Mouse (Mus musculus) bone marrow, adult 2 months (tissue): ENCODE results near the gene Tuba1b. TPM values are rescaled to one million over a fixed set of nuclear protein-coding genes. Genes with fewer than 3 reads are reported as not detected.

Source experiments
- H3K27ac ChIP-seq: fragments of 200-500 bp; 2 replicates; pipeline ENCODE4 v1.5.1; 2012; ENCODE audit warnings: low read depth, mild to moderate bottlenecking, control low read depth, inconsistent platforms, low read length; ENCODE audit not compliant: control insufficient read depth, poor library complexity, insufficient read depth
- H3K4me1 ChIP-seq: fragments of 200-500 bp; 2 replicates; pipeline ENCODE4 v1.6.1; 2011; ENCODE audit warnings: low read length; ENCODE audit not compliant: control insufficient read depth, insufficient read depth
- H3K4me3 ChIP-seq: fragments of 200-500 bp; replicated peaks from 2 replicates; pipeline ENCODE3; 2011; ENCODE audit warnings: mild to moderate bottlenecking, low read depth, low read length, control low read depth; ENCODE audit not compliant: control insufficient read depth
- CTCF ChIP-seq: fragments of 200-500 bp; IDR thresholded peaks from 2 replicates; pipeline ENCODE4 v1.5.1; 2011; ENCODE audit warnings: low read length, control low read depth; ENCODE audit not compliant: control insufficient read depth, insufficient read depth
- POLR2A ChIP-seq: fragments of 200-500 bp; IDR thresholded peaks from 2 replicates; pipeline ENCODE4 v1.6.1; 2011; ENCODE audit warnings: low read depth, mild to moderate bottlenecking, control low read depth, low read length, borderline replicate concordance; ENCODE audit not compliant: control insufficient read depth
- WGBS: fragments of 180-500 bp; shearing (Covaris S2); methylation state at CpG from one replicate; pipeline ENCODE4 v1.1.7; 2018; 5-methylcytosine and 5-hydroxymethylcytosine counted together
- polyA plus RNA-seq: library from polyadenylated mRNA; stranded (reverse); fragments of >200 nt; gene quantifications from 2 replicates; pipeline ENCODE4 v1.2.4, GENCODE M21; 2011; ENCODE audit warnings: low replicate concordance; ENCODE audit not compliant: missing spikeins, insufficient read depth, insufficient read length

Gene Tuba1b
- 812 and 942 TPM in 2 replicates for polyA plus RNA-seq

DNA sequence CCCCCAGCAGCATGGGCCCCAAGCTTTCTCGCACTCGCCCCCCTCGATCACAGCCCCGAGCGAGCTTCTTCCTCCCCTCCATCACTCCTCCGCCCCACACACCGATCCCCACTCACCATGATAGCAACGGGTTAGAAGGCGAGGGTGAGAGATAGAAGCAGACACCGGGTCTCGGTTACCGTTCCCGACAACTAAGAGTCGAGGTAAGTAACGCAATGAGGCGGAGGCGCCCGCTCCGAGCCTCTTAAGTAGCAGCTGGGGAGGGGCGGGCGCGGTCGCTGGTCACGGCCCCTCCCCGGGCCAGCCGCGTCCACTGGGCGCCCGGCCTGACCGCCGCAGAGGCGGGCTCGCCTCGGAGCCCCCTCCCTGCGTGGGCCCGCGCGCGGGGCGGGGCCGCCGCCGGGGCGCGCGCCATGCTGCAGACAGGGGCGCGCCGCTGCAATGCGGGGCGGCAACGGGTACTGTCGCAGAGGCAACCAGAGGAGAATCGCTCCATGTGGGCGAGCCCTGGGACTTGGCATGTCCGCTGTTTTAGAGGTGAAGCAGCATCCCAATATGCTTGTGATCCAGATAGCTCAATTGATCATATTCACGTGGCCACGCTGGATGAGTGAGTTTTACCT lies at the start of gene Tuba1b:
TSS of gene Tuba1b (minus strand) at position 349 of the 623 bp plus-strand sequence.
- WGBS = under 1% methylated on average over 58 of the region's 58 CpGs
- Histone ChIP-seq H3K4me3 (peak within 1 kb of the TSS; percentile 97), H3K4me1 (no peaks in the 10 kb centered on the region; the same call in 1 of the 2 replicates), H3K27ac (peak within 1 kb of the TSS; percentile 86)
- TF ChIP-seq POLR2A (peak; percentile 84), CTCF (no peak)

DNA sequence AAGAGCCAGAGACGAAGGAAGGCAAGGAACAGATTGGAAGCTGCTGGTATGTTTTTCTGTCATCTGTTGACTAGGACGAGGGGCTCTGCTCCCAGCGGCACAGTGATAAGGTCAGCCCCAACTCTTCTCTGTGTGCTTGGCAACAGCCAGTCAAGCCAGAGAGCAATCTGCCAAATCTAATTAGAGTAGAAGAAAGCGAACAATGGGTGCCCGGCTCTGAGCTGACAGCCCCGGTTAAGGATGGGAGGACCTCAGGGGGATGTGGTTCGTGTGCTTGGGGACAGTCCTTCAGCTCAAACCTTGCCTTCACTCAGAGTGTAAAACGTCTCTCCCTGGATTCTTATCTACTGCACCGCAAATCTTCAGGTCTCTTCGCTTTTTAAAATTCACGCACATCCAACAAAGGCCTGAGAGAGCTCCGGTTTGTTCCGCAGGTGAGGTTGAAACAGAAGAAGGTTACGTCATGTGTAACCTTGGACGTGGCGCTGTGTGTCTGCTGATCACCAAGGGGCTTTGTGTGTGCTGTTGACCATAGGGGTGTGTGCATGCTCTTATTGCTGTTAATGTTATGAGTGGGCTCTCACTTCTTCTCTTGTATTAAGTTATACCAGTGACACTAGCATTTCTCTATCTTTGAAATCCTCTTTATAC lies 49.2 kb upstream of the Tuba1b start:
- H3K4me3 ChIP-seq = no peak overlapping the region
- no peak overlapping the region for H3K27ac ChIP-seq
- no peaks in the 10 kb centered on the region for H3K4me1 ChIP-seq
- WGBS = 79% methylated on average over 16 of the region's 16 CpGs
- no peak for TF ChIP-seq POLR2A
- no peak for TF ChIP-seq CTCF

DNA sequence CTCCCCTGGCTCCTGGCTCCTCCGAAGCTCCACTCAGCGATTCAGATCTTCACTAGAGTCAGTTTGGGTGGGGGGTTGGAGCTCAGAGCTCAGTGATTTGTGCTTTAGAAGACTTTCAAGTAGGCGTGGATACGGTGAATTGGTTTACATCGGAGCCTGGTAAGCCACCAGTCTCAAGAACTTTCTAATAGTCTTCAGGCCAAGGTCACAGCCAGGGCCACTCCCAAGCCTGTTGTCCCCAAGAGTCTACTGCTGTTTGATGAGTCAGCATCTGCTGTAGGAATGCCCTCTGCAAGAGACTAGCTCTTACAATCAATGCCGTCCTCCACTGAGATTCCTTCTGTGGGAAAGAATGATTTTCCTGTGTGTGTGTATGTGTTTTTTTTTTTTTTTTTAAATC lies 47.7 kb upstream of the Tuba1b start:
- Histone ChIP-seq H3K27ac (no peak overlapping the region), H3K4me1 (no peaks in the 10 kb centered on the region), H3K4me3 (no peak overlapping the region)
- no peak for TF ChIP-seq POLR2A
- TF ChIP-seq CTCF = no peak
- WGBS = 83% methylated on average over 6 of the region's 6 CpGs

DNA sequence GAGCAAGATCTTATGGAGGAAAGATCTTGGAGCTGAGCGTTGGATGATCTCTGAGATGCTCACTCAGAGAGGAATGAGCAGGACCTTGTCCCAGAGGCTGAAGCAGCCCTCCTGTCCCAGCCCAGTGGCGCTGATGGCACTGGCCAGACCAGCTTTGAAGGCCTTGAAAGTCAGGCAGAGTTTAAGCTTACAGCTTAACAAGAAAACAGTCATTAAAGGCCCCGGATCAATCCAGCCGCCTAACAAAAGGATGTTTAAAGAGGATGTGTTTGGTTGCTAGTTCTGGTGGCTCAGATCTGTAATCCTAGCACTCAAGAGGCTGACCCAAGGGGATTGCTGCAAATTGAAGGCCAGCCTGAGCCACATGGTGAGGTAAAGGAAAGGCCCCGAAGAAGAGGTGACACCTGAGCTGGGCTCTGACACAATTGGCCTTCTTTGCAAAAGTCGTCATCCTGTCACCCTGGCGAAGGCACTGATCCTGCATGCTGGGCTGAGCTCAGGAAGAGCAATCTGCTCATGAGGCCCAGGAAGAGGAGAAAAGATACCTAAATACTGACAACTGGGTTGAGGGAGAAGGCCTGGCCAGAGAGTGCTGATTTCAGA lies 45.7 kb upstream of the Tuba1b start:
- H3K4me3 ChIP-seq = no peak overlapping the region
- TF ChIP-seq POLR2A (no peak), CTCF (no peak)
- no peak overlapping the region for H3K27ac ChIP-seq
- WGBS = 79% methylated on average over 7 of the region's 7 CpGs
- no peaks in the 10 kb centered on the region for H3K4me1 ChIP-seq

DNA sequence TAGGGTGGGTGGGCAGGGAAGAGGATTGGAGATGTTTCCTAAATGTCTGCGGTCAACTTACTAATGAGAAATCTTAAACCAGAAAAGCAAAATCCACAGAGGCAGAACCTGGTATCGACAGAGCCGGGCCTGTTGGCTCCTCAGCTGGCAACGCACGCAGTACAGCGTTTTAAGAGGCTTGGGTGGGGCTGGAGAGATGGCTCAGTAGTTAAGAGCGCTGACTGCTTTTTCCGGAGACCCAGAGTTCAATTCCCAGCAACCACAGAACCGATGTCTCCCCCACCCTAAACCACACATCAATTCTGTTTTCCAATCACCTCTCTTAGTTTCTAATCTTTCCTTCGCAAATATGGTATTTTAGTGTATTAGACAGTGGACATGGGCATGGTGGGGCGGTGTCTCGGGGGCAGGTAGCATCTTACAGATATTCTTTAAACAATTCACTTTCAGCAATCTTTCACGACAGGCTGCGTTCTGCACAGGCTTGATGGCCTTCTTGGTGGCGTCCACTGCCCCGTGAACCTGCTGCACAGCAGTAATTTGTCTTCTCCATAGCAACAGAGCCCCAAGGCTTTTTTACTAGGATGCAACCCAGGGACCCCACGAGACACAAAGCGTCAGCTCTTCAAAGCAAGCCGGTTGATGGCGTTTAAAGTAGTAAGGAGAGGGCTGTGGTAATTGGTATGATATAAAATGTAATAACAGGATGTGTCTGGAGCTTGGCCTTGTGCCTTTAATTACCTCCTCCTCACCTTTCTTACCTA lies 44.2 kb upstream of the Tuba1b start:
- TF ChIP-seq POLR2A = no peak
- TF ChIP-seq CTCF = no peak
- no peak overlapping the region for H3K27ac ChIP-seq
- WGBS = 75% methylated on average over 20 of the region's 20 CpGs

DNA sequence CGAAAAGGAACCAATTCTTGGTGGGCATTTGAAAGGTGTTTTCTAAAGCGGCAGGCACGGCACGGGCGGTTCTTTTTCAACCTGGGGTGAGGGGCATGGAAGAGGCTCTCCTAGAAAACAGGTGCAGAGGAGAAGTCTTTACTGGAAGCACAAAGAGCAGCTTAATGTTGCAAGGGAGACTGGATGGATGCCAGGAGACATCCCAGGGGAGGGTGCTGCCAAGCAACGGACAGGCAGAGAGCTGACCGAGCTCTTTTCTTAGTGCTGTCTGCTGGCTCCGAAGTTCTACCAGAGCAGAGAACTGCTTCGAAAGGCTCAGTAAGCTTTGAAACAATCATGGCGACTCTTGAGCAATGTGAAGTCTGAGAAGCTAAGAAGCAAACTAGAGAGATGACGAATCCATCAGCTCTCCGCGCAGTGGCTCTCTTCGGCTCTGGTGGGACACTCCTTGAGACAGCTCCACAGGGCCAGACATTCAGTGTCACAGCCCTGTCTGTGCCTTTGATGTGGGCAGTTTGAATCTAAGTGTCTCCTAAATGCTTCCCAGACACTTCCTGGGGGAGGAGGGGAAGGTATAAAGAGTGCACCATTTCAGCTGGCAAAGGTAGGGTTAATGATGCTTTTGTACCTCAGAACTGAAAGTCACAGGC lies 43.5 kb upstream of the Tuba1b start:
- TF ChIP-seq POLR2A (no peak), CTCF (no peak)
- 87% methylated on average over 14 of the region's 14 CpGs for WGBS
- Histone ChIP-seq H3K4me1 (no peaks in the 10 kb centered on the region), H3K27ac (no peak overlapping the region), H3K4me3 (no peak overlapping the region)

More for the DNA sequence above, 44.2 kb upstream of the Tuba1b start:
- no peaks in the 10 kb centered on the region for H3K4me1 ChIP-seq
- H3K4me3 ChIP-seq = no peak overlapping the region

DNA sequence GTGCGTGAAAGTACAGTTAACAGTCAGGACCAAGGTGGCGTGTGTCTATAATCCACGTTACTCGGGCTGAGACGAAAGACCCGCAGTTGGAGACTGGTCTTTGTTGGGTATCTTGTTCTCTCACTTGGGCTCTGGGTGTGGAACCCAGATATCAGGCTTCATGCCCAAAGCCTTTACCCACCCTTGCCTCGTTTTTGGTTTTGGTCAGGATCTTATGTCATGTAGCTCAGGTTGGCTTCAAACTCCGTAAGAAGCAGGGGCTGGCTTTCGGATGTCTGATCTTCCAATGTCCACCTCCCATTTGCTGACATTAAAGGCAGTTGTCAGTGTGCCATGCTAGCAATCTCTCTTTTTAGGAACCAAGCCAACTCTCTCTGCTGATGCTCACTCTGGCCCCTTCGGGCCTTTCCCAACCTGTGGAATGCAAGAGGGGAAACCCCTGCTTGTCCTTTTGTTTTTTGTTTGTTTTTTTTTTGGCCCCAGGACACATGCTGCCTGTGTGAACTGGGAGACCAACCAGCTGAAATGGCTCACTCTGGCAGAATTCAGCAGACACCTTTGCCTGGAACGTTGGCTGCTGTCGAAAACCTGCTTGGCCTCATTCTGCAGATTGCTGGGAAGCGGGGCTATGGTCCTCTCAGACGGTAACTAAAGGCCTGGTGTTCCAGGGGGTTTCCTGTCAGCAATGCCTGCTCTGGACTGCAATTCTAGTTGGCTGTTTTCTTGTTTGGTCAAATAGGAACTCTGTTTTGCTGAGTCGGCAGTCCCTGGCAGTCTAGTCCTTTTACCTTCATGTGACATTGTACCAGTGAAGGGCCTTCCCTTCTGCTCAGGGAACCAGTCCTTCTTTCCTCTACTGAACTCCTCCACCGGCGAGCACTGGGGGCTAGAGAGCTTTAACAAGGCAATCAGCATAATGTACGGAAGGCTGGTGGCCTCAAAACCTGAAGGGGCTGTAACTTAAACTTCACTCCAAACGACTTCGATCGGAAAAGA lies 42.7 kb upstream of the Tuba1b start:
- Histone ChIP-seq H3K4me3 (no peak overlapping the region), H3K4me1 (no peaks in the 10 kb centered on the region), H3K27ac (no peak overlapping the region)
- WGBS = 78% methylated on average over 21 of the region's 21 CpGs
- TF ChIP-seq POLR2A (no peak), CTCF (no peak)
